11 mouse cellular contexts compared by ENCODE assay signal in genomic region chr2:25573068-25573467, GRCm38 (mm10). TPM values are rescaled to one million over a fixed set of nuclear protein-coding genes. Genes with fewer than 3 reads are reported as not detected.
DNase-seq lines count a peak whose midpoint lies in the region; ATAC-seq and TF ChIP-seq lines count a peak whose summit lies in the region.
"Had no signal": no experiment of that assay in that cellular context is flagged by ENCODE, and none has a peak within 500 bp of the region (broad histone marks: within the 10 kb centered on the region; RNA-seq: fewer than 3 reads in every experiment).

No protein-coding gene starts in this region.

- no peak overlapping the region for H3K27ac ChIP-seq in heart, embryonic 10.5 days
- H3K27ac ChIP-seq in hindbrain, postnatal 0 days, result no peak overlapping the region
- no peak overlapping the region for H3K27ac ChIP-seq in neural tube, embryonic 13.5 days (replicated peaks)
- H3K27ac ChIP-seq in kidney, adult 2 months (ENCODE audit: insufficient read depth, low read depth, low read length), result no peak overlapping the region

- no peak for TF ChIP-seq POLR2A in kidney, adult 2 months (IDR thresholded peaks at IDR 0.05; ENCODE audit: low read depth, low read length)

- 76% methylated on average over 2 of the region's 2 CpGs for WGBS in heart, embryonic 10.5 days
- WGBS in hindbrain, postnatal 0 days, result 96% methylated on average over 2 of the region's 2 CpGs
- WGBS in neural tube, embryonic 13.5 days, result 93% methylated on average over 2 of the region's 2 CpGs
- WGBS in kidney, adult 2 months, result 86% methylated on average over 2 of the region's 2 CpGs

- TF ChIP-seq CTCF in hindbrain, postnatal 0 days (IDR thresholded peaks at IDR 0.05; ENCODE audit: low read depth), result no peak
- TF ChIP-seq CTCF in kidney, adult 2 months (conservative IDR thresholded peaks at IDR 0.05; ENCODE audit: insufficient read depth, insufficient read length, low read depth, low read length), result no peak

- DNase-seq in heart, embryonic 10.5 days (ENCODE audit: low spot score), result no peak
- no peak for DNase-seq in heart, adult 8-10 months (ENCODE audit: low spot score)
- peak; percentile 3 for DNase-seq in right cerebral cortex, postnatal 14 days
- no peak for DNase-seq in right cerebral cortex, postnatal 4 days
- no peak for DNase-seq in hindbrain, postnatal 0 days (ENCODE audit: low spot score)
- no peak for DNase-seq in urinary bladder, adult 2 months (ENCODE audit: low spot score)
- DNase-seq in kidney, adult 2 months, result no peak
- DNase-seq: right cerebral cortex, adult 18-20 months had no signal

- H3K9me3 ChIP-seq in heart, embryonic 10.5 days, result no peaks in the 10 kb centered on the region
- no peaks in the 10 kb centered on the region for H3K9me3 ChIP-seq in hindbrain, postnatal 0 days (ENCODE audit: low read length)
- no peaks in the 10 kb centered on the region for H3K9me3 ChIP-seq in neural tube, embryonic 13.5 days

- H3K27me3 ChIP-seq in heart, embryonic 10.5 days (ENCODE audit: insufficient read depth, poor library complexity, severe bottlenecking), result peaks cover 27% of the 10 kb centered on the region
- H3K27me3 ChIP-seq in hindbrain, postnatal 0 days (ENCODE audit: insufficient read depth, low read length), result peaks cover 17% of the 10 kb centered on the region
- H3K27me3 ChIP-seq in neural tube, embryonic 13.5 days, result peaks cover 25% of the 10 kb centered on the region
- peaks cover 4% of the 10 kb centered on the region; the same call in 1 of the 2 replicates for H3K27me3 ChIP-seq in kidney, adult 2 months (replicated peaks; ENCODE audit: control insufficient read depth, insufficient read depth, low read length)

- H3K4me3 ChIP-seq in heart, embryonic 10.5 days, result peak overlapping the region; percentile 19; the same call in 1 of the 2 replicates
- no peak overlapping the region for H3K4me3 ChIP-seq in hindbrain, postnatal 0 days (ENCODE audit: low read length)
- H3K4me3 ChIP-seq in neural tube, embryonic 13.5 days, result peak overlapping the region; percentile 61
- H3K4me3 ChIP-seq in kidney, adult 2 months (ENCODE audit: insufficient read depth, low read depth, low read length), result no peak overlapping the region

- H3K9ac ChIP-seq in hindbrain, postnatal 0 days (replicated peaks; ENCODE audit: low read length), result 0 out of 2 replicates have a peak overlapping the region, but pooled peaks have one; percentile 31
- peak overlapping the region; percentile 78; the same call in 1 of the 2 replicates for H3K9ac ChIP-seq in neural tube, embryonic 13.5 days

- H3K4me1 ChIP-seq in heart, embryonic 10.5 days, result peaks cover 46% of the 10 kb centered on the region
- peaks cover 17% of the 10 kb centered on the region for H3K4me1 ChIP-seq in hindbrain, postnatal 0 days (ENCODE audit: insufficient read depth, low read length)
- H3K4me1 ChIP-seq in neural tube, embryonic 13.5 days (replicated peaks), result peaks cover 43% of the 10 kb centered on the region
- H3K4me1 ChIP-seq in kidney, adult 2 months (ENCODE audit: control insufficient read depth, insufficient read depth, low read length), result peaks cover 5% of the 10 kb centered on the region

- H3K4me2 ChIP-seq in hindbrain, postnatal 0 days (ENCODE audit: low read depth, low read length), result peak overlapping the region; percentile 92
- peak overlapping the region; percentile 96 for H3K4me2 ChIP-seq in neural tube, embryonic 13.5 days

- peaks cover 50% of the 10 kb centered on the region for H3K36me3 ChIP-seq in heart, embryonic 10.5 days
- H3K36me3 ChIP-seq in hindbrain, postnatal 0 days (ENCODE audit: insufficient read depth, low read length), result peaks cover 5% of the 10 kb centered on the region; the same call in 1 of the 2 replicates
- peaks cover 51% of the 10 kb centered on the region for H3K36me3 ChIP-seq in neural tube, embryonic 13.5 days
- H3K36me3 ChIP-seq in kidney, adult 2 months (ENCODE audit: control insufficient read depth, insufficient read depth, low read length), result no peaks in the 10 kb centered on the region

- ATAC-seq in hindbrain, postnatal 0 days, result no peak
- ATAC-seq in neural tube, embryonic 13.5 days (ENCODE audit: low read depth), result no peak

RNA-seq across cellular contexts. Expression of gene Mamdc4, which starts 1.6 kb away (rescaled TPM):
- polyA plus RNA-seq in heart, embryonic 10.5 days (2016; fragmentation: Nextera tagmentation; extraction: Ambion mirVana), result 1.6 and 3.7 TPM in 2 replicates
- total RNA-seq in heart, adult 8-10 months (2022), result 1 to 10 TPM; 1.1 to 2.2 (median 1.5) TPM
- 1.2 and 2.5 TPM in 2 replicates for total RNA-seq in hindbrain, postnatal 0 days (2014; rRNA removed)
- 1.2 and 2.0 TPM in 2 replicates for polyA plus RNA-seq in hindbrain, postnatal 0 days (2015; fragmentation: Nextera tagmentation; extraction: Ambion mirVana)
- polyA plus RNA-seq in neural tube, embryonic 13.5 days (2015; fragmentation: Nextera tagmentation; extraction: Ambion mirVana), result 2.5 and 3.4 TPM in 2 replicates
- 1.3 and 1.4 TPM in 2 replicates for polyA plus RNA-seq in urinary bladder, adult 2 months (2012; rRNA removed)
- 1.3 and 2.3 TPM in 2 replicates for polyA plus RNA-seq in kidney, adult 2 months (2012; rRNA removed)

RNA-seq across cellular contexts. Expression of gene Phpt1, which starts 2.0 kb away (rescaled TPM):
- polyA plus RNA-seq in heart, embryonic 10.5 days (2016; fragmentation: Nextera tagmentation; extraction: Ambion mirVana), result 160 and 170 TPM in 2 replicates
- total RNA-seq in heart, adult 8-10 months (2022), result 10 to 100 TPM; 58.2 to 72.2 (median 65.4) TPM
- total RNA-seq in hindbrain, postnatal 0 days (2014; rRNA removed), result 35.4 and 48.2 TPM in 2 replicates
- polyA plus RNA-seq in hindbrain, postnatal 0 days (2015; fragmentation: Nextera tagmentation; extraction: Ambion mirVana), result 232 and 242 TPM in 2 replicates
- 180 and 188 TPM in 2 replicates for polyA plus RNA-seq in neural tube, embryonic 13.5 days (2015; fragmentation: Nextera tagmentation; extraction: Ambion mirVana)
- polyA plus RNA-seq in urinary bladder, adult 2 months (2012; rRNA removed), result 64.2 and 75.6 TPM in 2 replicates
- polyA plus RNA-seq in kidney, adult 2 months (2012; rRNA removed), result 74.9 and 92.3 TPM in 2 replicates

RNA-seq across cellular contexts. Expression of gene Ajm1, which starts 8.5 kb away (rescaled TPM):
- 0.08 TPM in 1 of 2 replicates, not detected in the other for polyA plus RNA-seq in heart, embryonic 10.5 days (2016; fragmentation: Nextera tagmentation; extraction: Ambion mirVana)
- under 1 TPM; 0.09 to 0.38 (median 0.25) TPM for total RNA-seq in heart, adult 8-10 months (2022)
- 22.4 and 29.1 TPM in 2 replicates for total RNA-seq in hindbrain, postnatal 0 days (2014; rRNA removed)
- polyA plus RNA-seq in hindbrain, postnatal 0 days (2015; fragmentation: Nextera tagmentation; extraction: Ambion mirVana), result 18.8 and 19.8 TPM in 2 replicates
- polyA plus RNA-seq in neural tube, embryonic 13.5 days (2015; fragmentation: Nextera tagmentation; extraction: Ambion mirVana), result 7.1 and 8.4 TPM in 2 replicates
- polyA plus RNA-seq in urinary bladder, adult 2 months (2012; rRNA removed), result 0.47 and 0.57 TPM in 2 replicates
- 0.36 and 0.62 TPM in 2 replicates for polyA plus RNA-seq in kidney, adult 2 months (2012; rRNA removed)
- total RNA-seq: liver, adult 2 months had no signal
- polyA plus RNA-seq: heart, postnatal 0 days had no signal

RNA-seq across cellular contexts. Expression of gene Edf1, which starts 15.4 kb away (rescaled TPM):
- 336 and 382 TPM in 2 replicates for polyA plus RNA-seq in heart, embryonic 10.5 days (2016; fragmentation: Nextera tagmentation; extraction: Ambion mirVana)
- 100 to 1,000 TPM; 156 to 257 (median 210) TPM for total RNA-seq in heart, adult 8-10 months (2022)
- 159 and 274 TPM in 2 replicates for total RNA-seq in hindbrain, postnatal 0 days (2014; rRNA removed)
- 394 and 413 TPM in 2 replicates for polyA plus RNA-seq in hindbrain, postnatal 0 days (2015; fragmentation: Nextera tagmentation; extraction: Ambion mirVana)
- 426 and 453 TPM in 2 replicates for polyA plus RNA-seq in neural tube, embryonic 13.5 days (2015; fragmentation: Nextera tagmentation; extraction: Ambion mirVana)
- polyA plus RNA-seq in urinary bladder, adult 2 months (2012; rRNA removed), result 222 and 224 TPM in 2 replicates
- polyA plus RNA-seq in kidney, adult 2 months (2012; rRNA removed), result 195 and 198 TPM in 2 replicates

RNA-seq across cellular contexts. Expression of gene Traf2, which starts 26.3 kb away (rescaled TPM):
- polyA plus RNA-seq in heart, embryonic 10.5 days (2016; fragmentation: Nextera tagmentation; extraction: Ambion mirVana), result 29.7 and 30.9 TPM in 2 replicates
- total RNA-seq in heart, adult 8-10 months (2022), result 10 to 100 TPM; 11.8 to 16.3 (median 13.8) TPM
- total RNA-seq in hindbrain, postnatal 0 days (2014; rRNA removed), result 10.0 and 11.4 TPM in 2 replicates
- 9.2 and 9.3 TPM in 2 replicates for polyA plus RNA-seq in hindbrain, postnatal 0 days (2015; fragmentation: Nextera tagmentation; extraction: Ambion mirVana)
- polyA plus RNA-seq in neural tube, embryonic 13.5 days (2015; fragmentation: Nextera tagmentation; extraction: Ambion mirVana), result 19.2 and 20.8 TPM in 2 replicates
- 15.5 and 15.7 TPM in 2 replicates for polyA plus RNA-seq in urinary bladder, adult 2 months (2012; rRNA removed)
- polyA plus RNA-seq in kidney, adult 2 months (2012; rRNA removed), result 14.8 and 15.3 TPM in 2 replicates

Comparison
In these comparisons a context has a peak if more than half of its experiments do, and no peak if none do; other contexts are left out.
1. H3K4me3 ChIP-seq: peak in heart, embryonic 10.5 days (single experiment) and neural tube, embryonic 13.5 days (single experiment); none in hindbrain, postnatal 0 days (single experiment) and kidney, adult 2 months (single experiment).